Mouse (Mus musculus) fat pad, adult 2 months (tissue): ENCODE data around the gene Arntl2.
"Not testable (repeated sequence)": the region's sequence is repeated elsewhere in the genome, so short reads cannot be mapped to it uniquely, and the experiment has no call there.

Source experiments
- DNase-seq: peaks from one replicate; pipeline ENCODE4 v3.0.0-alpha.2; 2011; ENCODE audit warnings: low read depth, low spot score; ENCODE audit errors: extremely low read depth

Arntl2 gene

GRCm38 (mm10) chr6:146845961-146846750, 50.3 kb downstream of the Arntl2 start:
- DNase-seq = no peak

GRCm38 (mm10) chr6:146847402-146847801, 51.5 kb downstream of the Arntl2 start:
- no peak for DNase-seq

GRCm38 (mm10) chr6:146848281-146848680, 52.4 kb downstream of the Arntl2 start:
- DNase-seq = no peak

GRCm38 (mm10) chr6:146850050-146850449, 54.2 kb downstream of the Arntl2 start, which contains the start of gene Smco2:
Gene Smco2 (plus strand): TSS chr6:146850104.
- DNase-seq = no peak

- DNase-seq = no peak
Measured at GRCm38 (mm10) chr6:146851916-146852315, 56.1 kb downstream of the Arntl2 start.

- no peak for DNase-seq
Measured at GRCm38 (mm10) chr6:146852739-146853138, 56.9 kb downstream of the Arntl2 start.

- no peak for DNase-seq
Measured at GRCm38 (mm10) chr6:146855185-146855584, 59.3 kb downstream of the Arntl2 start.

GRCm38 (mm10) chr6:146857386-146857785, 61.5 kb downstream of the Arntl2 start:
- DNase-seq = no peak

GRCm38 (mm10) chr6:146863154-146863553, 67.3 kb downstream of the Arntl2 start:
- no peak for DNase-seq

- not testable (repeated sequence) for DNase-seq
Measured at GRCm38 (mm10) chr6:146864370-146864769, 68.5 kb downstream of the Arntl2 start.

- DNase-seq = no peak
Measured at GRCm38 (mm10) chr6:146865701-146866100, 69.8 kb downstream of the Arntl2 start.

GRCm38 (mm10) chr6:146871975-146872374, 76.1 kb downstream of the Arntl2 start:
- no peak for DNase-seq

GRCm38 (mm10) chr6:146874415-146874814, 78.6 kb downstream of the Arntl2 start:
- DNase-seq = no peak

GRCm38 (mm10) chr6:146876820-146877219, 81.0 kb downstream of the Arntl2 start:
- DNase-seq = no peak

- DNase-seq = no peak
Measured at GRCm38 (mm10) chr6:146877425-146878045, 81.7 kb downstream of the Arntl2 start.

GRCm38 (mm10) chr6:146878926-146879325, 83.1 kb downstream of the Arntl2 start:
- DNase-seq = no peak

- DNase-seq = no peak
Measured at GRCm38 (mm10) chr6:146879856-146880255, 84.0 kb downstream of the Arntl2 start.

GRCm38 (mm10) chr6:146880296-146880695, 84.4 kb downstream of the Arntl2 start:
- DNase-seq = no peak

GRCm38 (mm10) chr6:146881896-146882770, 86.3 kb downstream of the Arntl2 start:
- no peak for DNase-seq
